Mouse (Mus musculus): ENCODE results near the gene Ano9. TPM values are rescaled to one million over a fixed set of nuclear protein-coding genes. Genes with fewer than 3 reads are reported as not detected.

Ano9 gene
- total RNA-seq, 2 experiments from 2014 or later: 0.14 to 0.33 TPM

GRCm38 (mm10) chr7:141070058-141070862, 47.3 kb downstream of the Ano9 start:
- peak; percentile 76 to 81 for DNase-seq

GRCm38 (mm10) chr7:141068351-141068750, 49.3 kb downstream of the Ano9 start:
- intact Hi-C loops (cut with DNase I): loop anchor here (2.0 kb wide), 1 partner anchor 18 kb away; no protein-coding TSS in a partner anchor
- no peak for DNase-seq

More at GRCm38 (mm10) chr7:141070058-141070862, 47.3 kb downstream of the Ano9 start:
- intact Hi-C loops (cut with DNase I): loop anchor here (1.0 to 5.0 kb wide), 3 partner anchors 107 to 225 kb away; partner anchors contain the start of gene Scgb1c1

- no peak for DNase-seq
- intact Hi-C loops (cut with DNase I): no loop called here
Observed at GRCm38 (mm10) chr7:141064576-141064975, 53.0 kb downstream of the Ano9 start.

- intact Hi-C loops (cut with DNase I): no loop called here
- no peak for DNase-seq
Observed at GRCm38 (mm10) chr7:141064175-141064574, 53.4 kb downstream of the Ano9 start.

GRCm38 (mm10) chr7:141063353-141063752, 54.3 kb downstream of the Ano9 start:
- intact Hi-C loops (cut with DNase I): no loop called here
- DNase-seq: no peak

- intact Hi-C loops (cut with DNase I): no loop called here
- no peak for DNase-seq
Observed at GRCm38 (mm10) chr7:141062525-141062924, 55.1 kb downstream of the Ano9 start.

GRCm38 (mm10) chr7:141061269-141061692, 56.3 kb downstream of the Ano9 start:
- no peak for DNase-seq
- intact Hi-C loops (cut with DNase I): no loop called here

GRCm38 (mm10) chr7:141060426-141061242, 57.0 kb downstream of the Ano9 start, which contains the start of gene B4galnt4:
Gene B4galnt4 (plus strand): TSS chr7:141061104.
- intact Hi-C loops (cut with DNase I): no loop called here
- DNase-seq: peak; percentile 40 to 52

- intact Hi-C loops (cut with DNase I): no loop called here
- DNase-seq: no peak
Observed at GRCm38 (mm10) chr7:141059929-141060328, 57.7 kb downstream of the Ano9 start.

GRCm38 (mm10) chr7:141058601-141059341, 58.8 kb downstream of the Ano9 start:
- no peak for DNase-seq
- intact Hi-C loops (cut with DNase I): no loop called here

GRCm38 (mm10) chr7:141057541-141057940, 60.1 kb downstream of the Ano9 start:
- intact Hi-C loops (cut with DNase I): no loop called here
- DNase-seq: no peak

GRCm38 (mm10) chr7:141056976-141057375, 60.6 kb downstream of the Ano9 start:
- intact Hi-C loops (cut with DNase I): no loop called here
- no peak for DNase-seq

GRCm38 (mm10) chr7:141055785-141056184, 61.8 kb downstream of the Ano9 start:
- DNase-seq: no peak

GRCm38 (mm10) chr7:141052421-141052820, 65.2 kb downstream of the Ano9 start:
- intact Hi-C loops (cut with DNase I): no loop called here
- DNase-seq: no peak

More at GRCm38 (mm10) chr7:141055785-141056184, 61.8 kb downstream of the Ano9 start:
- intact Hi-C loops (cut with DNase I): no loop called here

- no peak for DNase-seq
- intact Hi-C loops (cut with DNase I): no loop called here
Observed at GRCm38 (mm10) chr7:141052016-141052415, 65.6 kb downstream of the Ano9 start.

Other genes with a start within 250 kb of the Ano9 start
- 10 to 100 TPM; 85.8 to 92.3 TPM for gene Psmd13, start 235.8 kb downstream of the Ano9 start, total RNA-seq (2021)
- 10 to 100 TPM; 62.1 to 71.1 TPM for gene Sirt3, start 235.5 kb downstream of the Ano9 start, total RNA-seq (2021)
- gene Cox8b, start 217.4 kb downstream of the Ano9 start, total RNA-seq (2021): 1,000 to 10,000 TPM; 2,774 to 2,839 TPM
- gene Nlrp6, start 196.9 kb downstream of the Ano9 start, total RNA-seq (2021): not detected
- gene Pgghg, start 176.4 kb downstream of the Ano9 start, total RNA-seq (2021): 1 to 10 TPM; 4.4 to 4.9 TPM
- gene Ifitm5, start 167.5 kb downstream of the Ano9 start, total RNA-seq (2021): under 1 TPM in 1 of 2 experiments, not detected in 1; 0.42 TPM
- under 1 TPM in 1 of 2 experiments, not detected in 1; 0.76 TPM for gene Gm45717, start 161.9 kb downstream of the Ano9 start, total RNA-seq (2021)
- gene Ifitm2, start 161.8 kb downstream of the Ano9 start, total RNA-seq (2021): 100 to 1,000 TPM; 111 to 112 TPM
- gene Ifitm1, start 150.6 kb downstream of the Ano9 start, total RNA-seq (2021): 1 to 10 TPM; 3.4 to 4.1 TPM
- gene Ifitm3, start 107.0 kb downstream of the Ano9 start, total RNA-seq (2021): 100 to 1,000 TPM; 113 to 167 TPM
- gene Ifitm6, start 99.9 kb downstream of the Ano9 start, total RNA-seq (2021): 1 to 10 TPM in 1 of 2 experiments, under 1 TPM in 1; 0.47 to 1.0 TPM
- gene Gm17387, start 88.7 kb downstream of the Ano9 start, total RNA-seq (2021): not detected
- not detected for gene B4galnt4, start 56.7 kb downstream of the Ano9 start, total RNA-seq (2021)
- gene Pkp3, start 39.6 kb downstream of the Ano9 start, total RNA-seq (2021): not detected
- 1 to 10 TPM; 5.6 to 9.5 TPM for gene Sigirr, start 17.2 kb downstream of the Ano9 start, total RNA-seq (2021)
- 10 to 100 TPM; 25.8 to 36.2 TPM for gene Ptdss2, start 4.6 kb upstream of the Ano9 start, total RNA-seq (2021)
- gene Rnh1, start 55.1 kb upstream of the Ano9 start, total RNA-seq (2021): 10 to 100 TPM; 66.8 to 67.8 TPM
- gene Hras, start 76.2 kb upstream of the Ano9 start, total RNA-seq (2021): 100 to 1,000 TPM in 1 of 2 experiments, 10 to 100 TPM in 1; 97.9 to 104 TPM
- 1 to 10 TPM; 2.8 to 4.0 TPM for gene Lrrc56, start 76.4 kb upstream of the Ano9 start, total RNA-seq (2021)
- gene Lmntd2, start 96.3 kb upstream of the Ano9 start, total RNA-seq (2021): not detected
- gene Rassf7, start 98.1 kb upstream of the Ano9 start, total RNA-seq (2021): 1 to 10 TPM in 1 of 2 experiments, under 1 TPM in 1; 0.79 to 1.7 TPM
- gene Phrf1, start 111.0 kb upstream of the Ano9 start, total RNA-seq (2021): 10 to 100 TPM; 31.9 to 36.5 TPM
- gene Irf7, start 148.7 kb upstream of the Ano9 start, total RNA-seq (2021): 1 to 10 TPM; 4.1 to 8.6 TPM
- not detected for gene Cdhr5, start 159.0 kb upstream of the Ano9 start, total RNA-seq (2021)
- not detected for gene Sct, start 161.3 kb upstream of the Ano9 start, total RNA-seq (2021)
- not detected for gene Drd4, start 174.2 kb upstream of the Ano9 start, total RNA-seq (2021)
- 10 to 100 TPM; 16.5 to 17.1 TPM for gene Deaf1, start 209.9 kb upstream of the Ano9 start, total RNA-seq (2021)
- gene Tmem80, start 209.9 kb upstream of the Ano9 start, total RNA-seq (2021): 10 to 100 TPM; 13.5 to 14.8 TPM
- 1 to 10 TPM; 3.3 to 3.7 TPM for gene Eps8l2, start 221.1 kb upstream of the Ano9 start, total RNA-seq (2021)